In genomic region chr2:138761400-138761799, GRCm38 (mm10) we compare ENCODE assay signal across 6 mouse cellular contexts.
"Had no signal": no experiment of that assay in that cellular context is flagged by ENCODE, and none has a peak within 500 bp of the region (broad histone marks: within the 10 kb centered on the region; RNA-seq: fewer than 3 reads in every experiment).

No protein-coding gene starts in this region.

- DNase-seq: kidney, postnatal 25 days; lung, postnatal 36 days; midbrain, embryonic 14.5 days; right cerebral cortex, adult 18-20 months; right cerebral cortex, postnatal 25 days; thymus, postnatal 36 days had no signal
